Mouse (Mus musculus) gastrocnemius, adult 8-10 months (tissue): Measurements from ENCODE around the gene Ggnbp2. TPM values are rescaled to one million over a fixed set of nuclear protein-coding genes. Genes with fewer than 3 reads are reported as not detected.

Source experiments
- microRNA-seq: library from miRNA; unstranded; fragments of <30 nt; microRNA quantifications from one replicate; pipeline ENCODE4 v1.2.0, GENCODE M21; 2022
- total RNA-seq, 4 experiments: library from RNA; stranded (reverse); gene quantifications; 2 replicates each; pipeline ENCODE4 v1.2.4; 2022

Gene Ggnbp2
- total RNA-seq, 4 experiments from 2014 or later: 31.1 to 45.3 (median 33.5) TPM

Small RNA genes lying within 50 kb of the gene (microRNA-seq; reads per million reads assigned to microRNA genes)
- not detected for gene Gm23564

Other genes starting within 250 kb of the Ggnbp2 start
- gene Mrm1, start 51.3 kb downstream of the Ggnbp2 start, total RNA-seq: 10 to 100 TPM in 1 of 4 experiments, 1 to 10 TPM in 3; 4.5 to 11.4 (median 8.4) TPM
- 10 to 100 TPM; 21.8 to 33.6 (median 26.3) TPM for gene Dhrs11, start 41.8 kb downstream of the Ggnbp2 start, total RNA-seq
- gene Myo19, start 9.3 kb upstream of the Ggnbp2 start, total RNA-seq: 1 to 10 TPM; 1.2 to 1.9 (median 1.6) TPM
- gene Pigw, start 9.5 kb upstream of the Ggnbp2 start, total RNA-seq: 1 to 10 TPM; 6.0 to 6.9 (median 6.2) TPM
- 10 to 100 TPM; 12.3 to 17.5 (median 14.7) TPM for gene Znhit3, start 45.5 kb upstream of the Ggnbp2 start, total RNA-seq
- 1 to 10 TPM; 3.4 to 8.8 (median 7.0) TPM for gene Car4, start 87.0 kb upstream of the Ggnbp2 start, total RNA-seq